Mouse (Mus musculus): Measurements from ENCODE around the gene Pcmtd2.
"Not testable (repeated sequence)": the region's sequence is repeated elsewhere in the genome, so short reads cannot be mapped to it uniquely, and the experiment has no call there.

Gene Pcmtd2

GRCm38 (mm10) chr2:181837372-181838292, at the start of gene Pcmtd2:
Gene Pcmtd2 (plus strand): TSS chr2:181837854.
- peak; percentile 58 for DNase-seq (ENCODE audit: low spot score)

GRCm38 (mm10) chr2:181789396-181789795, 48.3 kb upstream of the Pcmtd2 start:
- DNase-seq (ENCODE audit: low spot score), result no peak

- DNase-seq (ENCODE audit: low spot score), result not testable (repeated sequence)
These were observed 44.5 kb upstream of the Pcmtd2 start for GRCm38 (mm10) chr2:181793186-181793585.

- no peak for DNase-seq (ENCODE audit: low spot score)
These were observed 42.0 kb upstream of the Pcmtd2 start for GRCm38 (mm10) chr2:181795641-181796130.

- no peak for DNase-seq (ENCODE audit: low spot score)
These were observed 40.0 kb upstream of the Pcmtd2 start for GRCm38 (mm10) chr2:181797672-181798071.

- DNase-seq (ENCODE audit: low spot score), result no peak
These were observed 8.5 kb upstream of the Pcmtd2 start for GRCm38 (mm10) chr2:181829032-181829650.

- no peak for DNase-seq (ENCODE audit: low spot score)
These were observed 4.9 kb upstream of the Pcmtd2 start for GRCm38 (mm10) chr2:181832745-181833144.

GRCm38 (mm10) chr2:181838293-181838680, 633 bp downstream of the Pcmtd2 start:
- no peak for DNase-seq (ENCODE audit: low spot score)

GRCm38 (mm10) chr2:181845709-181846394, 8.2 kb downstream of the Pcmtd2 start:
- no peak for DNase-seq (ENCODE audit: low spot score)

- peak; percentile 54 for DNase-seq (ENCODE audit: low spot score)
These were observed 26.3 kb downstream of the Pcmtd2 start, which contains the start of gene Polr3k for GRCm38 (mm10) chr2:181863791-181864535. Gene Polr3k (plus strand): TSS chr2:181864337.

- DNase-seq (ENCODE audit: low spot score), result no peak
These were observed 26.8 kb downstream of the Pcmtd2 start for GRCm38 (mm10) chr2:181864536-181864860.

- DNase-seq (ENCODE audit: low spot score), result peak; percentile 13
These were observed 29.3 kb downstream of the Pcmtd2 start for GRCm38 (mm10) chr2:181866931-181867330.

GRCm38 (mm10) chr2:181871039-181871438, 33.4 kb downstream of the Pcmtd2 start:
- DNase-seq (ENCODE audit: low spot score), result no peak

- DNase-seq (ENCODE audit: low spot score), result no peak
These were observed 41.2 kb downstream of the Pcmtd2 start for GRCm38 (mm10) chr2:181878903-181879302.

- DNase-seq (ENCODE audit: low spot score), result no peak
These were observed 45.5 kb downstream of the Pcmtd2 start for GRCm38 (mm10) chr2:181883022-181883749.
